Mouse (Mus musculus): ENCODE data around the gene Dnm3. TPM values are rescaled to one million over a fixed set of nuclear protein-coding genes. Genes with fewer than 3 reads are reported as not detected.

Dnm3 gene
- polyA plus RNA-seq, 1 experiment from 2014 or later = 4.4 TPM

GRCm38 (mm10) chr1:162135451-162136213, 342.2 kb downstream of the Dnm3 start:
- H3K27ac ChIP-seq = no peak overlapping the region
- no peak overlapping the region for H3K4me3 ChIP-seq (replicated peaks)
- H3K36me3 ChIP-seq = no peaks in the 10 kb centered on the region
- H3K27me3 ChIP-seq (replicated peaks) = no peaks in the 10 kb centered on the region
- no peak overlapping the region for H3K9ac ChIP-seq
- no peak overlapping the region for H3K4me2 ChIP-seq (replicated peaks)
- no peak for ATAC-seq
- no peaks in the 10 kb centered on the region for H3K9me3 ChIP-seq
- no peaks in the 10 kb centered on the region for H3K4me1 ChIP-seq (replicated peaks)
- 87% methylated on average over 11 of the region's 11 CpGs for WGBS

- Histone ChIP-seq H3K27me3 (replicated peaks) (no peaks in the 10 kb centered on the region), H3K27ac (no peak overlapping the region), H3K4me2 (replicated peaks) (no peak overlapping the region), H3K4me3 (replicated peaks) (no peak overlapping the region), H3K4me1 (replicated peaks) (no peaks in the 10 kb centered on the region), H3K36me3 (no peaks in the 10 kb centered on the region), H3K9me3 (no peaks in the 10 kb centered on the region), H3K9ac (no peak overlapping the region)
- no peak for ATAC-seq
- WGBS = 51% methylated on average over 3 of the region's 3 CpGs
These were observed 343.2 kb downstream of the Dnm3 start for GRCm38 (mm10) chr1:162134651-162135066.

- H3K36me3 ChIP-seq = no peaks in the 10 kb centered on the region
- H3K4me3 ChIP-seq (replicated peaks) = no peak overlapping the region
- no peak overlapping the region for H3K27ac ChIP-seq
- H3K27me3 ChIP-seq (replicated peaks) = no peaks in the 10 kb centered on the region
- H3K9me3 ChIP-seq = no peaks in the 10 kb centered on the region
- no peak for ATAC-seq
- 89% methylated on average over 8 of the region's 8 CpGs for WGBS
- no peak overlapping the region for H3K9ac ChIP-seq
- H3K4me1 ChIP-seq (replicated peaks) = no peaks in the 10 kb centered on the region
- H3K4me2 ChIP-seq (replicated peaks) = no peak overlapping the region
These were observed 344.8 kb downstream of the Dnm3 start for GRCm38 (mm10) chr1:162132908-162133641.

GRCm38 (mm10) chr1:162126856-162127792, 350.7 kb downstream of the Dnm3 start:
- Histone ChIP-seq H3K9ac (no peak overlapping the region), H3K27me3 (replicated peaks) (no peaks in the 10 kb centered on the region), H3K4me3 (replicated peaks) (no peak overlapping the region), H3K4me1 (replicated peaks) (no peaks in the 10 kb centered on the region; the same call in 1 of the 2 replicates), H3K27ac (no peak overlapping the region), H3K9me3 (no peaks in the 10 kb centered on the region), H3K36me3 (no peaks in the 10 kb centered on the region), H3K4me2 (replicated peaks) (no peak overlapping the region)
- no peak for ATAC-seq
- 69% methylated on average over 8 of the region's 8 CpGs for WGBS

GRCm38 (mm10) chr1:162124396-162124795, 353.4 kb downstream of the Dnm3 start:
- no peak overlapping the region for H3K27ac ChIP-seq
- no peak for ATAC-seq
- WGBS = 56% methylated on average over 3 of the region's 3 CpGs
- no peaks in the 10 kb centered on the region; the same call in 1 of the 2 replicates for H3K4me1 ChIP-seq (replicated peaks)
- no peaks in the 10 kb centered on the region for H3K36me3 ChIP-seq
- H3K4me3 ChIP-seq (replicated peaks) = no peak overlapping the region
- H3K4me2 ChIP-seq (replicated peaks) = no peak overlapping the region
- H3K9ac ChIP-seq = no peak overlapping the region
- H3K27me3 ChIP-seq (replicated peaks) = no peaks in the 10 kb centered on the region
- H3K9me3 ChIP-seq = no peaks in the 10 kb centered on the region

- Histone ChIP-seq H3K36me3 (no peaks in the 10 kb centered on the region), H3K9me3 (no peaks in the 10 kb centered on the region), H3K4me1 (replicated peaks) (no peaks in the 10 kb centered on the region; the same call in 1 of the 2 replicates), H3K27ac (peak overlapping the region; percentile 18; the same call in 1 of the 2 replicates), H3K27me3 (replicated peaks) (no peaks in the 10 kb centered on the region), H3K4me3 (replicated peaks) (no peak overlapping the region), H3K9ac (no peak overlapping the region), H3K4me2 (replicated peaks) (no peak overlapping the region)
- no peak for ATAC-seq
- WGBS = 46% methylated on average over 7 of the region's 7 CpGs
These were observed 356.2 kb downstream of the Dnm3 start for GRCm38 (mm10) chr1:162121441-162122200.

- Histone ChIP-seq H3K27ac (peak overlapping the region; percentile 73), H3K4me1 (replicated peaks) (peaks cover 4% of the 10 kb centered on the region; the same call in 1 of the 2 replicates), H3K4me3 (replicated peaks) (no peak overlapping the region), H3K9ac (no peak overlapping the region), H3K27me3 (replicated peaks) (no peaks in the 10 kb centered on the region), H3K4me2 (replicated peaks) (no peak overlapping the region), H3K36me3 (no peaks in the 10 kb centered on the region), H3K9me3 (no peaks in the 10 kb centered on the region)
- 54% methylated on average over 7 of the region's 7 CpGs for WGBS
- peak; percentile 58 for ATAC-seq
These were observed 368.4 kb downstream of the Dnm3 start for GRCm38 (mm10) chr1:162109437-162109813.

- Histone ChIP-seq H3K27me3 (replicated peaks) (no peaks in the 10 kb centered on the region), H3K9ac (no peak overlapping the region), H3K36me3 (no peaks in the 10 kb centered on the region), H3K4me3 (replicated peaks) (no peak overlapping the region), H3K9me3 (no peaks in the 10 kb centered on the region), H3K4me1 (replicated peaks) (peaks cover 4% of the 10 kb centered on the region; the same call in 1 of the 2 replicates), H3K27ac (peak overlapping the region; percentile 73), H3K4me2 (replicated peaks) (no peak overlapping the region)
- peak; percentile 55 for ATAC-seq
- WGBS = 56% methylated on average over 6 of the region's 6 CpGs
These were observed 369.0 kb downstream of the Dnm3 start for GRCm38 (mm10) chr1:162108726-162109436.

GRCm38 (mm10) chr1:162108181-162108671, 369.6 kb downstream of the Dnm3 start:
- WGBS = 52% methylated on average over 7 of the region's 7 CpGs
- ATAC-seq = peak; percentile 15; the same call in 1 of the 2 replicates
- Histone ChIP-seq H3K4me1 (replicated peaks) (peaks cover 4% of the 10 kb centered on the region; the same call in 1 of the 2 replicates), H3K4me2 (replicated peaks) (no peak overlapping the region), H3K27me3 (replicated peaks) (no peaks in the 10 kb centered on the region), H3K27ac (peak overlapping the region; percentile 72), H3K9me3 (no peaks in the 10 kb centered on the region), H3K36me3 (no peaks in the 10 kb centered on the region), H3K9ac (no peak overlapping the region), H3K4me3 (replicated peaks) (no peak overlapping the region)

GRCm38 (mm10) chr1:162107011-162107606, 370.7 kb downstream of the Dnm3 start:
- no peak for ATAC-seq
- H3K4me3 ChIP-seq (replicated peaks) = no peak overlapping the region
- no peaks in the 10 kb centered on the region for H3K36me3 ChIP-seq
- H3K27me3 ChIP-seq (replicated peaks) = no peaks in the 10 kb centered on the region
- WGBS = 88% methylated on average over 4 of the region's 4 CpGs
- H3K9ac ChIP-seq = no peak overlapping the region
- H3K4me1 ChIP-seq (replicated peaks) = peaks cover 4% of the 10 kb centered on the region; the same call in 1 of the 2 replicates
- H3K4me2 ChIP-seq (replicated peaks) = no peak overlapping the region
- no peak overlapping the region for H3K27ac ChIP-seq
- no peaks in the 10 kb centered on the region for H3K9me3 ChIP-seq

Measured in intestine, embryonic 15.5 days (tissue).